Mouse (Mus musculus) testis, adult 2 months (tissue): ENCODE results near the gene Map3k1. TPM values are rescaled to one million over a fixed set of nuclear protein-coding genes. Genes with fewer than 3 reads are reported as not detected.

Source experiments
- H3K27ac ChIP-seq: fragments of 200-500 bp; 2 replicates; pipeline ENCODE4 v1.5.1; 2012; ENCODE audit warnings: low read depth, low read length; ENCODE audit not compliant: control insufficient read depth, insufficient read depth
- H3K27me3 ChIP-seq: fragments of 200-500 bp; 2 replicates; pipeline ENCODE4 v1.6.1; 2012; ENCODE audit warnings: mild to moderate bottlenecking, low read length, moderate library complexity; ENCODE audit not compliant: control insufficient read depth, insufficient read depth
- H3K36me3 ChIP-seq: fragments of 200-500 bp; 2 replicates; pipeline ENCODE4 v1.6.1; 2012; ENCODE audit warnings: mild to moderate bottlenecking, low read length; ENCODE audit not compliant: control insufficient read depth, insufficient read depth
- H3K4me1 ChIP-seq: fragments of 200-500 bp; 2 replicates; pipeline ENCODE4 v1.6.1; 2012; ENCODE audit warnings: low read length; ENCODE audit not compliant: control insufficient read depth, insufficient read depth
- H3K4me3 ChIP-seq: fragments of 200-500 bp; 2 replicates; pipeline ENCODE4 v1.5.1; 2012; ENCODE audit warnings: low read depth, mild to moderate bottlenecking, low read length, moderate library complexity, mixed read lengths; ENCODE audit not compliant: control insufficient read depth
- CTCF ChIP-seq: fragments of 200-500 bp; IDR thresholded peaks from 2 replicates; pipeline ENCODE4 v1.5.1; 2012; ENCODE audit warnings: low read depth, mild to moderate bottlenecking, inconsistent platforms, low read length, moderate library complexity; ENCODE audit not compliant: control insufficient read depth, insufficient read depth, insufficient replicate concordance
- POLR2A ChIP-seq: fragments of 200-500 bp; IDR thresholded peaks from 2 replicates; pipeline ENCODE4 v1.6.1; 2012; ENCODE audit warnings: low read depth, mild to moderate bottlenecking, inconsistent platforms, low read length, moderate library complexity; ENCODE audit not compliant: control insufficient read depth
- polyA plus RNA-seq: library from polyadenylated mRNA; depleted of rRNA; stranded (reverse); fragments of >200 nt; gene quantifications from 2 replicates; pipeline ENCODE4 v1.2.3, GENCODE M21; 2012

Gene Map3k1
- polyA plus RNA-seq, 1 experiment, result 4.1 TPM

- no peak for TF ChIP-seq POLR2A
- TF ChIP-seq CTCF, result no peak
- H3K4me1 ChIP-seq, result no peaks in the 10 kb centered on the region
- H3K36me3 ChIP-seq, result no peaks in the 10 kb centered on the region
Measured at GRCm38 (mm10) chr13:111753321-111753720, 55.5 kb downstream of the Map3k1 start.

DNA sequence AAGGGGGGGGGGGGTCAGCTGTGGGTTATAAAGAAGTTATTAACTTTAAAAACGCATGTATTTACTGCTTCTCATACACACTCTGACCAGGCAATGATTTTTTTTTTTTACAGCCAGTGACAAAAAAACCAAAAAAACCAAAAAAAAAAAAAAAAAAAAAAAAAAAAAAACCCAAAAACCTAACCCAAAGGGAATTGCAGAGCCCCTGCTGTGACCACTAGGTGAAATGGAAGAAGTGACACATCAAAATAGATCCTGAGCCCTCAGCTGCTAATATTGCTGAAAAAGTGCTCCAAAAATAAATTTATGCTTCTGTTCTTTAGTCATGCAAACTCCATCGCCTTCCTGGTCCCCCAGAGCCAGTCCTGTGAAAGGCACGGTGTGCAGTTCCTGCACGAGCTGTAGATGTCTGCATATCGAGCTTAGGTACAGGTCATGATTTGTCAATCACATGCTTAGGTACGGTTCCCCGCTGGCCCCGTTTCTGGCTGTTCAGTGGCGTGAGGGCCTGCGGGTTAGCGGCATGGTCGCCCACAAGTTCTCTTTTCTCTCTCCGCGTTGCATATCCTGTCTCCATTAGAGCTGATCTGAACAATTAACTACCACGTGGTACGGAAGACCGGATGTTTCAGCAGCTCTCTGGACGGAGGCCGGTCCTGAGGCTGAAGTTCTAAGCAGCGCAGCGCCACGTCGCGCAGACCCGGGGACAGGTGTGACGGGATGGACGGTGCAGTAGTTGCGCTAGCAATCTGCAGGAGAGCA, 60.3 kb downstream of the Map3k1 start:
- Histone ChIP-seq H3K27me3 (no peaks in the 10 kb centered on the region), H3K27ac (no peak overlapping the region), H3K36me3 (no peaks in the 10 kb centered on the region), H3K4me1 (no peaks in the 10 kb centered on the region), H3K4me3 (no peak overlapping the region)
- TF ChIP-seq POLR2A (no peak), CTCF (no peak)

More at GRCm38 (mm10) chr13:111753321-111753720, 55.5 kb downstream of the Map3k1 start:
- no peak overlapping the region for H3K4me3 ChIP-seq
- H3K27ac ChIP-seq, result no peak overlapping the region
- H3K27me3 ChIP-seq, result no peaks in the 10 kb centered on the region

DNA sequence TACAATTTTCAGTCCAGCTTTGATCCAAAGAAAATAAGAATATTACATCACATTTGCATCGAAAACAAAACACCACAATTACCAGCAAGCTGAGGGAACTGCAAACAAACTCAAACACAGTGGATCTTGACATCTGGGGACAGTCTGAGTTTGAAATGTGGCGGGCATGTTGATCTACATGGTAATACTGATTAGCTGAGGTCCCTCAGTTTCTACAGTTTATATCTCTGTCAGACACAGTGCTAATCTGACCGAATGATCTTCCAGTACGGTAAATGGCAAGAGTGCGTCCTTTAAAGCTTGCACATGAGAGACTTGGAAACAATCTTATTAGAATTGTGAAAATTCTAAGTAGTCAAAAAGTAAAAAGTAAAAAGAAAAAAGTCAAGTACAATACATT, 62.0 kb downstream of the Map3k1 start:
- Histone ChIP-seq H3K27me3 (no peaks in the 10 kb centered on the region), H3K27ac (no peak overlapping the region), H3K4me1 (no peaks in the 10 kb centered on the region), H3K4me3 (no peak overlapping the region), H3K36me3 (no peaks in the 10 kb centered on the region)
- TF ChIP-seq CTCF, result no peak
- no peak for TF ChIP-seq POLR2A

DNA sequence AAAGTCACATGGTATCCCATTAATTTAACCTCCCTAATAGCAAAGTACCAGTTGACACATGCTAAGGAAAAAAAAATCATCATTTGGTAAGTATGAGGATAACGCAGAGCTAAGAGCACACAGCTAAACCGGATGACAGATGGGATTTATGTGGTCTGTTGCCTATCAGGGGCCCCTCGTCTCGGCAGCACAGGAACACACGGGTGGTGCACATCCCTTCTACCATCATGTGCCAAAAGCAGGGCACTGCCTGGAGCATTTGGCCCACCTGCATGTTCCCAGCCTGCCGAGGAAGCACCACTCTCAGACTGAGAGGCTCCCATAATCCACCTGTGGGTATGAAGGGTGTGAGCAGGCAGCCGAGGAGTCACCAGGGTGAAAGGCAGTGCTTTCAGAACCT, 63.6 kb downstream of the Map3k1 start:
- H3K27me3 ChIP-seq, result no peaks in the 10 kb centered on the region
- no peaks in the 10 kb centered on the region for H3K4me1 ChIP-seq

GRCm38 (mm10) chr13:111744233-111745000, 64.4 kb downstream of the Map3k1 start:
- Histone ChIP-seq H3K36me3 (no peaks in the 10 kb centered on the region), H3K4me3 (no peak overlapping the region), H3K27ac (no peak overlapping the region), H3K27me3 (no peaks in the 10 kb centered on the region), H3K4me1 (no peaks in the 10 kb centered on the region)
- TF ChIP-seq CTCF, result no peak
- TF ChIP-seq POLR2A, result no peak

More for the DNA sequence above, 63.6 kb downstream of the Map3k1 start:
- TF ChIP-seq POLR2A (no peak), CTCF (no peak)
- Histone ChIP-seq H3K4me3 (no peak overlapping the region), H3K27ac (no peak overlapping the region), H3K36me3 (no peaks in the 10 kb centered on the region)

GRCm38 (mm10) chr13:111741991-111742615, 66.7 kb downstream of the Map3k1 start:
- H3K4me3 ChIP-seq, result no peak overlapping the region
- no peaks in the 10 kb centered on the region for H3K27me3 ChIP-seq
- no peak overlapping the region for H3K27ac ChIP-seq
- TF ChIP-seq POLR2A, result no peak
- no peak for TF ChIP-seq CTCF
- H3K4me1 ChIP-seq, result no peaks in the 10 kb centered on the region
- H3K36me3 ChIP-seq, result no peaks in the 10 kb centered on the region
